In genomic region chr7:29050797-29051196, GRCm38 (mm10) we compare ENCODE assay signal across 9 mouse cellular contexts.
DNase-seq lines count a peak whose midpoint lies in the region; ATAC-seq and TF ChIP-seq lines count a peak whose summit lies in the region.
"Had no signal": no experiment of that assay in that cellular context is flagged by ENCODE, and none has a peak within 500 bp of the region (broad histone marks: within the 10 kb centered on the region; RNA-seq: fewer than 3 reads in every experiment).

No protein-coding gene starts in this region.

- WGBS in hindbrain, postnatal 0 days: 36% methylated on average over 2 of the region's 2 CpGs
- WGBS in hindbrain, embryonic 16.5 days: 37% methylated on average over 2 of the region's 2 CpGs

- ATAC-seq in hindbrain, postnatal 0 days: no peak
- ATAC-seq in hindbrain, embryonic 16.5 days: no peak
- ATAC-seq in common myeloid progenitor, adult 5-6 weeks (replicated peaks; ENCODE audit: low read depth, poor library complexity, severe bottlenecking): peak; percentile 64; the same call in 1 of the 2 replicates
- no peak for ATAC-seq in erythroid progenitor cell, adult 5-6 weeks (replicated peaks; ENCODE audit: low FRiP score, poor library complexity, severe bottlenecking)

- no peaks in the 10 kb centered on the region; the same call in 1 of the 2 replicates for H3K4me1 ChIP-seq in hindbrain, postnatal 0 days (ENCODE audit: insufficient read depth, low read length)
- H3K4me1 ChIP-seq in hindbrain, embryonic 16.5 days (ENCODE audit: control insufficient read depth, insufficient read depth, low read depth, low read length): peaks cover 4% of the 10 kb centered on the region; the same call in 1 of the 2 replicates
- peaks cover 7% of the 10 kb centered on the region; the same call in 1 of the 2 replicates for H3K4me1 ChIP-seq in testis, adult 2 months (ENCODE audit: control insufficient read depth, insufficient read depth, low read length)

- H3K9me3 ChIP-seq in hindbrain, postnatal 0 days (ENCODE audit: low read length): no peaks in the 10 kb centered on the region
- H3K9me3 ChIP-seq in hindbrain, embryonic 16.5 days (ENCODE audit: control insufficient read depth, low read length): no peaks in the 10 kb centered on the region; the same call in 1 of the 2 replicates

- H3K27me3 ChIP-seq in hindbrain, postnatal 0 days (ENCODE audit: insufficient read depth, low read length): peaks cover 26% of the 10 kb centered on the region
- peaks cover 28% of the 10 kb centered on the region for H3K27me3 ChIP-seq in hindbrain, embryonic 16.5 days (replicated peaks; ENCODE audit: control insufficient read depth, insufficient read depth, low read length)
- peaks cover 2% of the 10 kb centered on the region; the same call in 1 of the 2 replicates for H3K27me3 ChIP-seq in testis, adult 2 months (ENCODE audit: control insufficient read depth, insufficient read depth, low read length)

- peak; percentile 91 for TF ChIP-seq CTCF in hindbrain, postnatal 0 days (IDR thresholded peaks at IDR 0.05; ENCODE audit: low read depth)
- TF ChIP-seq CTCF in testis, adult 2 months (IDR thresholded peaks at IDR 0.05; ENCODE audit: control insufficient read depth, insufficient read depth, insufficient replicate concordance, low read depth, low read length): peak; percentile 17; the same call in 1 of the 2 replicates

- no peak overlapping the region for H3K9ac ChIP-seq in hindbrain, postnatal 0 days (replicated peaks; ENCODE audit: low read length)
- no peak overlapping the region for H3K9ac ChIP-seq in hindbrain, embryonic 16.5 days (ENCODE audit: low read depth, low read length)
- H3K9ac ChIP-seq: neural tube, embryonic 13.5 days had no signal

- DNase-seq in hindbrain, postnatal 0 days (ENCODE audit: low spot score): peak; percentile 88
- no peak for DNase-seq in testis, postnatal 10 days (ENCODE audit: low spot score)
- DNase-seq in lung, postnatal 14 days: peak; percentile 52
- no peak for DNase-seq in spleen, postnatal 36 days (ENCODE audit: low spot score in 2 of 2)

- no peak overlapping the region for H3K4me2 ChIP-seq in hindbrain, postnatal 0 days (ENCODE audit: low read depth, low read length)
- H3K4me2 ChIP-seq in hindbrain, embryonic 16.5 days (ENCODE audit: low read length): no peak overlapping the region
- H3K4me2 ChIP-seq: neural tube, embryonic 13.5 days had no signal

- H3K36me3 ChIP-seq in hindbrain, postnatal 0 days (ENCODE audit: insufficient read depth, low read length): no peaks in the 10 kb centered on the region
- H3K36me3 ChIP-seq in hindbrain, embryonic 16.5 days (ENCODE audit: control insufficient read depth, insufficient read depth, low read length): no peaks in the 10 kb centered on the region
- no peaks in the 10 kb centered on the region for H3K36me3 ChIP-seq in testis, adult 2 months (ENCODE audit: control insufficient read depth, insufficient read depth, low read length)
- H3K36me3 ChIP-seq: neural tube, embryonic 13.5 days had no signal

- H3K4me3 ChIP-seq in hindbrain, postnatal 0 days (ENCODE audit: low read length): no peak overlapping the region
- H3K4me3 ChIP-seq in hindbrain, embryonic 16.5 days (ENCODE audit: low read length): no peak overlapping the region
- no peak overlapping the region for H3K4me3 ChIP-seq in testis, adult 2 months (ENCODE audit: control insufficient read depth, low read depth, low read length)
- H3K4me3 ChIP-seq: neural tube, embryonic 13.5 days had no signal

- H3K27ac ChIP-seq in hindbrain, postnatal 0 days: no peak overlapping the region
- H3K27ac ChIP-seq in hindbrain, embryonic 16.5 days (ENCODE audit: low read depth, low read length): no peak overlapping the region
- H3K27ac ChIP-seq in testis, adult 2 months (ENCODE audit: control insufficient read depth, insufficient read depth, low read depth, low read length): no peak overlapping the region
- H3K27ac ChIP-seq: neural tube, embryonic 13.5 days had no signal

- no peak for TF ChIP-seq POLR2A in testis, adult 2 months (IDR thresholded peaks at IDR 0.05; ENCODE audit: control insufficient read depth, low read depth, low read length)

Comparison
In these comparisons a context has a peak if more than half of its experiments do, and no peak if none do; other contexts are left out.
1. DNase-seq: peak in hindbrain, postnatal 0 days (single experiment) and lung, postnatal 14 days (single experiment); none in testis, postnatal 10 days (single experiment) and spleen, postnatal 36 days (0 of 2).